Mouse (Mus musculus): ENCODE measurements around the gene Ugcg.
"Not testable (repeated sequence)": the region's sequence is repeated elsewhere in the genome, so short reads cannot be mapped to it uniquely, and the experiment has no call there.

Gene Ugcg

DNA sequence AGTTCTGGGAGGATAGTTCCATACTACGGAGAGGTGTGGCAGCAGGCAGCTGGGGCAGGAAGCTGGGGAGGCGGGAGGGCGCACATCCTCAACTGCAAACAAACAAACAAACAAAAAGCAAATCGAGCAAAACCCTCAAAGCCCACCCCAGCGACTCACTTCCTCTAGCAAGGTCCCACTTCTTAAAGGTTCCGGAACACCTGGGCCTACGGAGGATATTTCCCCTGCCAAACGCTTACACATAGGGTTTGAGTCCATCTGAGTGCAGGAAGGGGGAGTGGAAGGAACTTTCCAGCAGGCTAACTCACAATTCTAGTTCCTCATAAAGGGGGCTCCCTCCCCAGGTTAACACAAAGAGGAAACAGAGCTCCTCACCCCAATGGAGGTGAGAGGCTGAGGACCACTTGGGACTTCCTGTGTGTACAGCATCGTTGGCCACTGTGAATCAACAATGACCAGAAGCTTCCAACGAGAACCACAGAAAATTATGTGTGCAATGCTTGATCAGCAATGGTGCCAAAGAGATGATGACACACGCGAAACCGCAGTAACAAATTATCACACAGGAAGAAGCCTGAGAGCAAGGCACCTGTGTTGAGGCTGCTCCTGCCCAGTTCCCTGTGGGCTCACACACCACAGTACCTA lies 71.9 kb downstream of the Ugcg start:
- no peak for DNase-seq (ENCODE audit: low spot score)

DNA sequence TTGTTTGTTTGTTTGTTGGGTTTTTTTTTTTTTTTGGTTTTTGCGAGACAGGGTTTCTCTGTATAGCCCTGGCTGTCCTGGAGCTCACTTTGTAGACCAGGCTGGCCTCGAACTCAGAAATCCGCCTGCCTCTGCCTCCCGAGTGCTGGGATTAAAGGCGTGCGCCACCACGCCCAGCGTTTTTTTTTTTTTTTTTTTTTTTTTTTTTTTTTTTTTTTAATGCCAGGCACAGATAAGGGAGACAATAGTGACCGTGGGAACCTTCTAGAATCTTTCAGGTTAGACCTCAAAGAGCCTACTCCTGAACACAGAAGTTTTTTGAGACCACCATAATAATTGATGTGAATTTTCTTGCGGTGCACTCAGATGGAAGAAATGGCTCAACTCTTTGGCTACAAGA lies 72.5 kb downstream of the Ugcg start:
- not testable (repeated sequence) for DNase-seq (ENCODE audit: low spot score)

DNA sequence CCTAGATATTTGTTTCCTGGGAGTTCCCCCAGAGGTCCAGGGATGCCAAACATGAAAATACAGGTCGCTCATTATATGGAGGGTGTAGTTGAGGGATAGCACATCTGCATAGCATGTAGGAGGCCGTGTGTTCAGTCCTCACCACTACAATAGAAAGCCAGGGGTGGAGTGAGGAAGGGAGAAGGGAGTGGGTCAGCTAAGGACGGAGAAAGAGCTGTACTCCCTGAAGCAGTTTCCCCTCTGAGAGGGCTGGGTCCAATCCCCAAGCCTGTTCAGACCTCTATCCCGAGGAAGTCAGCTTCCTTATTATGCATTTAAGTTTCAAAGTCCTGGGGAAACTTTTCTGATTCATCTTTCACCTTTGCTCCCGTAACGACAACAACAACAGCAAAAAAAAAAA lies 73.1 kb downstream of the Ugcg start:
- no peak for DNase-seq (ENCODE audit: low spot score)

DNA sequence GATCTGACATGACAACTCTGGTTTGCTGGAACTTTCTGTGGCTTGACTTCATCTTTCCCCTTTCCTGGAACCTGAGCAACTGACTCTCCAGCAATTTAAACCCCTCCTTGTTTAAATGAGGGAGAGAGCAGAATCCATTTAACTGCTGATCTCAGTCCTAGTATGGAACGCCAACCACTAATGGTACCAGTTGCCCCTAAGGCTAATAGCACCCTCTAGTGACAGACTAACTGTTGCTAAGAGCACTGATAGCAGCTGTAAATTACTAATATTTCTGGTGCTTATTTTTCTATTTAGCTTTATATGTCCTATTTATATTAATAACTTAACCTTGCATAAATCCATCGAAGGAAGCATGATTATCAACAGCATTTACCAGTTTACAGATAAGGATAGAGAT lies 74.4 kb downstream of the Ugcg start:
- no peak for DNase-seq (ENCODE audit: low spot score)

DNA sequence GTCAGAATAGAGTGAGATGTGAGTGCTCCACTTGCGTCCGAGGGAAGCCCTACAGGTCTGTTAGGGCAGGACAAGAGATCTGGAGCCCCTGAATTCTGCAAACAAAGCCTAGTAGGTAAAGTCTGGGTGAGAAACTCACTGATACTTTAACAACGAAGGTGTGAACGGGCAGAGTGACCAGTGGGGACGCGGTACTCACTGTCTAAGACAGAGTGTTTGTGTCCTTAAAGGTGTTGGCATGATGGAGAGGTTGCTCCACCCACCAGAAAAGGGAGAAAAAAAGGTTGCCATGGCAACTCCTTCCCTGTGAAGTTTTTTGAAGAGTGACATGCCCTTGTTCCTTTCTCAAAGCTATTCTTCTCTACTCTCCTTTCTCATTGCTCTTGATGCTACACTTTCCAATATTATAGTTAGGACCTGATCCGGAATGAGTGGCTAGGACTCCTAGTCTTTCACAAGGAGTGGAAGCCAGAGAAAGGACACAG lies 75.6 kb downstream of the Ugcg start:
- DNase-seq (ENCODE audit: low spot score), result no peak

DNA sequence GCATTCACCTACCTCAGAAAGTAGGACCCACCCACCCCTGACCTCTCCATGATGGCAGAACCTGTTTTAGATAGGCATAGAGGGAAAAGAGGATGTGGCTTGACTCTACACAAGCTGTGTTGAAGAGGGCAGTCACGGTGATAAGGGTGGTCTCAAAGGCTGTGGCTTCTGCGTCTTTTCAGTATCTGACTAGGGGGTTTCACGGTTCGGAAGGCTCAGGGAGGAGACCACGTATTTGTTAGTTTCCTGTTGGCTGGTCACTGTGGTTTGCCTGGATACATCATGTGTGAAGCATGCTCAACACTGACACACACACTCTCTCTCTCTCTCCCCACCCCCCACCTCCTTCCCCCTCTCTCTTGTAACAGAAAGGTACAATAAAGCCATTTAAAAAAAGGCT lies 76.1 kb downstream of the Ugcg start:
- no peak for DNase-seq (ENCODE audit: low spot score)

DNA sequence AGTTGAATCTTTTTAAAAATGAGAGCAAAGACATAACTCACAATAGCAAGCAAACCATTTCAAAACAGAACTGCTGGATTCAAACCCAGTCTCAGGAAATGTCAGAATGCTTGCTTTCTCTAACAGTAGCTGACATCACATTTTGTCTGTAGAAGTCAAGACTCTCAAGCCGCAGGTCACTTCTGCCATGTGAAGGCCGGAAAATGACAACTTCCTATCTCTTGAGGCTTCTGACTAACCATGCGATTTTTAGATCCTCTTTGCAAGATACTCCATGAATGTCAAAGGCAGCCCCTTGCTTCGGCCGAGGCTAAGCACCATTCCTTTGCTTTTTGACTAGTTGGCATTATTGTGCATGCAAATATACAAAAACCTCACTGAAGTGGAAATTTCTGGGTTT lies 76.6 kb downstream of the Ugcg start:
- DNase-seq (ENCODE audit: low spot score), result no peak

Measured in layer of hippocampus, adult 11-12 months (tissue).